Mouse (Mus musculus): ENCODE data around the gene Gm20388.

Gm20388 gene

GRCm38 (mm10) chr8:124281700-124282541 lies 4371.3 kb downstream of the Gm20388 start:
- no peak for DNase-seq

GRCm38 (mm10) chr8:124282878-124283630 lies 4372.4 kb downstream of the Gm20388 start:
- no peak for DNase-seq

GRCm38 (mm10) chr8:124283644-124284332 lies 4373.1 kb downstream of the Gm20388 start:
- no peak for DNase-seq

- DNase-seq: peak; percentile 84
Measured at GRCm38 (mm10) chr8:124284333-124284711, 4373.7 kb downstream of the Gm20388 start.

- DNase-seq: no peak
Measured at GRCm38 (mm10) chr8:124284984-124285576, 4374.4 kb downstream of the Gm20388 start.

GRCm38 (mm10) chr8:124286461-124287124 lies 4376.0 kb downstream of the Gm20388 start:
- DNase-seq: peak; percentile 64

- DNase-seq: no peak
Measured at GRCm38 (mm10) chr8:124288215-124288864, 4377.7 kb downstream of the Gm20388 start.

- no peak for DNase-seq
Measured at GRCm38 (mm10) chr8:124289481-124290050, 4378.9 kb downstream of the Gm20388 start.

GRCm38 (mm10) chr8:124290911-124291691 lies 4380.5 kb downstream of the Gm20388 start:
- no peak for DNase-seq

GRCm38 (mm10) chr8:124291693-124292092 lies 4381.1 kb downstream of the Gm20388 start:
- DNase-seq: no peak

- no peak for DNase-seq
Measured at GRCm38 (mm10) chr8:124292965-124293364, 4382.3 kb downstream of the Gm20388 start.

- no peak for DNase-seq
Measured at GRCm38 (mm10) chr8:124294425-124294824, 4383.8 kb downstream of the Gm20388 start.

- DNase-seq: no peak
Measured at GRCm38 (mm10) chr8:124294900-124295299, 4384.3 kb downstream of the Gm20388 start.

GRCm38 (mm10) chr8:124295357-124295756 lies 4384.7 kb downstream of the Gm20388 start:
- no peak for DNase-seq

GRCm38 (mm10) chr8:124301512-124301911 lies 4390.9 kb downstream of the Gm20388 start:
- no peak for DNase-seq

GRCm38 (mm10) chr8:124301935-124302555 lies 4391.4 kb downstream of the Gm20388 start:
- DNase-seq: no peak

GRCm38 (mm10) chr8:124303211-124303902 lies 4392.7 kb downstream of the Gm20388 start:
- DNase-seq: no peak

- no peak for DNase-seq
Measured at GRCm38 (mm10) chr8:124304141-124304540, 4393.5 kb downstream of the Gm20388 start.

- no peak for DNase-seq
Measured at GRCm38 (mm10) chr8:124306574-124306973, 4395.9 kb downstream of the Gm20388 start.

- DNase-seq: no peak
Measured at GRCm38 (mm10) chr8:124307700-124308099, 4397.1 kb downstream of the Gm20388 start.
